Mouse (Mus musculus): Measurements from ENCODE around the gene Gfy.
"Not testable (repeated sequence)": the region's sequence is repeated elsewhere in the genome, so short reads cannot be mapped to it uniquely, and the experiment has no call there.

Gene Gfy

DNA sequence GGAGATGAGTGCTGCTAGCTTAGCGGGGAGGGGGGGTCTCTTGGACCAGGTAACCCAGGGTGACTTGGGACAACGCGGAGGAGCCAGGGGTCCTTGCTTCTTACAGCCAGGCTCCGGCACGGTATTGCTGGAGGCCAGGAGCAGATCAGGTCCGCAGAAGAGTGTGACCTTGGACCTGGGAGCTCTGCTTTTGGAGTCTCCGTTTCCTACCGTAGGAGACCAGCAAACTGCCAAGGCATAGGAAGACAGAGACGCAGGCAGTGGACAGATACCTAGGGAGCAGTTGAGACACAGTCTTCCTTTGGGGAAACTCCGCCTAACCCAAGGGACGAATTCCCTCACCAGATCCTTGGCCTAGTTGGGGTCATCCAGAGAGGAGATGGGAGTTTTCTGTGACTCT lies 13.7 kb downstream of the Gfy start:
- no peak for DNase-seq

GRCm38 (mm10) chr7:45164833-45165232 lies 14.5 kb downstream of the Gfy start:
- DNase-seq = no peak

DNA sequence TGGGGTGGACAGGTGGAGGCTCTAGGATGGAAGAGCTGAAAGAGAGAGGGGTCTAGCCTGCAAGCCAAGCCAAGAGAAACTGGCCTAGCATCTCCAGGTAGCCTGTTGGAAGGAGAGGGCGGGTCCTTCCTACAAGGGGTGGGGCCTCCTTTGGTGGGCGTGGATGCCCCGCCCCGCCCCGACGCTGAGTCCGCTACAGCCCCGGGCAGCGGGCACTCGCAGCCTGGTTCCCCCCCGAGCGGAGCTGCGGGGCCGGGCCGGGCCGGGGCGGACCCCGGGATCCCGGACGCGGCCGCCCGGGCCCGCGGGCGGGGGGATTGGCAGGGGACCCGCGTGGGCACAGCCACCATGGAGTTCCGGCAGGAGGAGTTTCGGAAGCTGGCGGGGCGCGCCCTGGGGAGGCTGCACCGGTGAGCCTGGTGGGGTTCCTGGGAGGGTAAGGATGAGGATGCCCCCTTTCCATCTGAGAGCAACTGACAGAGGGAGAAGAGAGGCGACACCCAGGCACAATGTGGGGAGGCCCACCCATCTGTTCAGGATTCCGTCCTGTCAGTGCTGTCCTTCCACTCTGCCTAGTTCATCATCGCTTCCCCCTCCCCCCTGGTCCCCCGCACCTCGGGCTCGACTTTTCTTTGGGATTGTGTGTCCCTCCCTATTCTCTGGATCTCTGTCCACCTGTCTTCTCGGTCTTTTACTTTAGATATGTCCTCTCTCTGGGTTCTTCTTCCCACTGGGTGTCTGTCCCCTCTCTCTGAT lies 15.5 kb downstream of the Gfy start, which contains the start of gene Slc17a7:
Slc17a7 (plus strand) TSS at position 215 of the 756 bp plus-strand sequence.
- peak; percentile 47 for DNase-seq

GRCm38 (mm10) chr7:45162996-45163615 lies 16.3 kb downstream of the Gfy start:
- DNase-seq = no peak

DNA sequence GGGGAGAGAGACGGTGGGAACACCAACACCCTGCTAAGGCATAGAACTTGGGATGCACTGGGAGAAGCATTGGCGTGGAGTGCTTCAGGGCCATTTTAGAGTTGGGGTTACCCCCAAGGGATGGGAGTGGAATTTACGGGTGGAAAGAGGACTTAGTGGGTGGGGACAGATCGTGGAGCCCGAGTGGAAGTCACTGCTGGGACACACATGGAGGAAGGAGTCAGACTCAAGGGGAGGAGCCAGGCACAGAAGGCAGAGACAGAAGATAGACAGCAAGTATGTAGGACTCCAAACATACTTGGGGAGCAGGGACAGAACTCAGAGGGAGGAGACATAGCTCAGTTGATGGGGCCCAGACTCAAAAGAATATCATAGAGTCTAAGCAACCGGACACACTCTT lies 16.8 kb downstream of the Gfy start:
- DNase-seq = no peak

GRCm38 (mm10) chr7:45161612-45162473 lies 17.5 kb downstream of the Gfy start:
- DNase-seq = peak; percentile 88

DNA sequence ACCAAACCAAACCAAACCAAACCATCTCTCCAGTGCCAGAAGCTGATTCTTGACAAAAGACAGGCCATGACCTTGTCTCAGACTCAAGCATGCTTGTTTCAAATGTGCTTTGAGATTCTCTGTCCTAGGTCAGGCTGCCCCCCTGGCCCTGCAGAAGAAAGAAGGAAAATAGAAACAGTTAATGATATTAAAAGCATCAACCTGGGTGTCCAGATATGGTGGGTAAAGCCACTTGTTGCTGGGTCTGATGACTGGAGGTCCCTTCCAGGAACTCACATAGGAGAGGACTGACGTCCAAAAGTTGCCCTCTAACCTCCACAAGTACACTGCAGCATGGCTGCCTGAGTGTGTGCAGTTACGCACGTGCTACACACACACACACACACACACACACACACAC lies 18.5 kb downstream of the Gfy start:
- no peak for DNase-seq

GRCm38 (mm10) chr7:45160316-45160800 lies 19.0 kb downstream of the Gfy start:
- DNase-seq = no peak

DNA sequence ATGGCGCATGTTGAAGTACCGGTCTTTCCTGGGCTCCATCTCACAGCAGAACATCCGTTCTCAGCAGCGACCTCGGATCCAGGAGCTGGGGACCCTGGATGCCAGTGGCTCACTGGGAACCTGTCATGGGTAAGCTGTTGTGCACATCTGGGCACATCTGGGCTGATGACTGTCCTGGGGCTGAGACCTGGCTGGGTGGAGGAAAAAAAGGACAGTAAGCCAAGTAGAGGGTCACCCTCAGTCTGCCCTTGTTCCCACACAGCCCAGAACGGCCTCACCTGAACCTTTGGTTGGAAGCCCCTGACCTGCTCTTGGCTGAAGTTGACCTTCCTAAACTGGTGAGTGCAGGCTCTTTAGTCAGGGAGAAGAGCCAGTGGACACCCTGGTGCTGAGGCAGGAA lies 20.4 kb downstream of the Gfy start:
- no peak for DNase-seq

GRCm38 (mm10) chr7:45157459-45157858 lies 21.9 kb downstream of the Gfy start:
- no peak for DNase-seq

- no peak for DNase-seq
These were observed 23.2 kb downstream of the Gfy start for GRCm38 (mm10) chr7:45156206-45156605.

DNA sequence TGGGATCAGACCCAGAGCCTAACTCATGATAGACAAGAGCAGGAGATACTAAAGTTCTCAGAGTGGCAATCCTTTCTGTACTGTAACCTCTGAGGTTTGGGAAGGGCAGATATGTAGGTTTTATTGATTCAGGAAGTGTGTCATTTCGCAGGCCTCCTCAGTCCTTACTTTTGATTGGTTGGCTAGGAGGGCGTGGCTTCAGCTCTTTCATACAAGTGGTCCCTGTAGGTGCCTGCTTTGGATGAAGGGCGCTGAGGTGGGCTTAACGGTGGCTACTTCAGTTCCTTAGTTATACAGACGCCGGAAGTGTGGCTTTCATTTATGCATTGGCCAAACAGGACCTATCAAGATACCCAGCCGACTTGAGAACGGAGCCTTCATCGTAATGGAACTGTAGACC lies 23.8 kb downstream of the Gfy start:
- no peak for DNase-seq

- peak; percentile 67 for DNase-seq
These were observed 24.3 kb downstream of the Gfy start for GRCm38 (mm10) chr7:45154993-45155514.

GRCm38 (mm10) chr7:45154096-45154992 lies 25.0 kb downstream of the Gfy start, which contains the start of the genes Pih1d1 and Aldh16a1:
Gene Pih1d1, plus strand, starts transcription at chr7:45154303.
Gene Aldh16a1, minus strand, starts transcription at chr7:45154584.
- peak; percentile 99 for DNase-seq

DNA sequence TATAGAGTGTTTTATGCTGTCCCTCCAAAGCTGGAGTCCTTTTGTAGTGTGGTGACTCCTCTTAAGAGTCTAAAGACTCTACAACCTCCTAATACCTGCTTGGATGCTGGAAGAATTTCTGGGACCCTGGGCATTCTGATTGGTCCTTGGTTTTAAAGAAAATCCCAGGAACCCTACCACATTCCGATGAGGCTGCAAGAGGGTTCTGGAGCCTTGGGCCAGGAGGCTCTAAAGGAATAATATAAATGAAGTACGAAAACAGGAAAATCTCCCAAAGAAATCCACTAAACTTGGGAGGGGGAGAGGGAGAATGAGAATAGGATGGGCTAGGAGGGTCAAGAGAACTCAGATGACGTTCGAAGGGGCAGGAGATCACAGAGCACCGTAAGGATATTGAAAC lies 25.8 kb downstream of the Gfy start:
- DNase-seq = no peak

DNA sequence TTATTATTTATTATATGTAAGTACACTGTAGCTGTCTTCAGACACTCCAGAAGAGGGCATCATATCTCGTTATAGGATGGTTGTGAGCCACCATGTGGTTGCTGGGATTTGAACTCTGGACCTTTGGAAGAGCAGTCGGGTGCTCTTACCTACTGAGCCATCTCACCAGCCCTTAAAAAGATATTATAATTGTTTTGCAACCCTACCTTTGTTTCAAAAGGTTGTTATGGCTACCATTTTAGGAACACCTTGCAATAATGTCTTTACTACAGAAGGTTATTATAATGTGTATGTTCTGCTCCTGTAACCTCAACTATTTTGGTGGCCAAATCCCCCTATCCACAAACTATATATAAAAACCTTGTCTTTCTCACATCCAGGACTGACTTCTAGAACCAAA lies 26.3 kb downstream of the Gfy start:
- DNase-seq = not testable (repeated sequence)

GRCm38 (mm10) chr7:45151303-45151702 lies 28.1 kb downstream of the Gfy start:
- DNase-seq = peak; percentile 77

DNA sequence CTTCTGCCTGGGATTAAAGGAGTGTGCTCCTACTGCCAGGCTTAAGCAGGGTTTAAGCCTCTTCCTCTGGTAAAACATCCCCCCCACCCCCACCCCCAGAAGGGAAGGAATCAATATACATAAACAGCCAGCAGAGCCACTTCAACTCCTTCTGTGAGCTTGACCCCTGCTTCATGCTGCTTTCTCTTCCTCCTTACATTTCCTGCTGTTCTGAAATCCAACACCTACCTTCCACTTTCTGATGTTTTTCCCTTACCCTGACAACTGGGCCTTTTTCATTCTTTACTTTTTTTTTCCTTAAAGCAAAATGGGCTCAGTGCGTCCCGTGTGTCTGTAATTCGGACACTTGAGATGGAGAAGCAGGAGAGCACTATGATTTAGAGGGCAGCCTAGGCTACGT lies 29.0 kb downstream of the Gfy start:
- no peak for DNase-seq

DNA sequence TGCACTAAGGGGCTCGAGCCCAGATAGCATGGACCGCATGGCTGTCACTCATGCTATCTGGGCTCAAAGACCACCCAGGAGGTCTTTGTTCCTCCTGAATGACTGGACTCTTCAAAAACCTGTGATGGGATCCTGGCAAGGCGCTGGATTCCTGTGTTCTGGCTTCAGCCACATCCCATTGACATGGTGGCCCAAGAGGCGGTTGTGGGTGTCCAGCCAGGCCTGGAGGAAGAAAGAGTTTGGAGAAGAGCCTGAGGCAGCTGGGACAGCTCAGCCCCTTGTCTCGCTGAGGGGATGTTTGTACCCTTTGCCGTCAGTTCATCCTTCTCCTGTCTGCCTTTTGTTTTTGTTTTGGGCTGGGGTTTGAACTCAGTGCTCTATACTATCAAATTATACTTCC lies 29.8 kb downstream of the Gfy start:
- peak; percentile 56 for DNase-seq

GRCm38 (mm10) chr7:45148534-45149098 lies 30.8 kb downstream of the Gfy start:
- peak; percentile 25 for DNase-seq

DNA sequence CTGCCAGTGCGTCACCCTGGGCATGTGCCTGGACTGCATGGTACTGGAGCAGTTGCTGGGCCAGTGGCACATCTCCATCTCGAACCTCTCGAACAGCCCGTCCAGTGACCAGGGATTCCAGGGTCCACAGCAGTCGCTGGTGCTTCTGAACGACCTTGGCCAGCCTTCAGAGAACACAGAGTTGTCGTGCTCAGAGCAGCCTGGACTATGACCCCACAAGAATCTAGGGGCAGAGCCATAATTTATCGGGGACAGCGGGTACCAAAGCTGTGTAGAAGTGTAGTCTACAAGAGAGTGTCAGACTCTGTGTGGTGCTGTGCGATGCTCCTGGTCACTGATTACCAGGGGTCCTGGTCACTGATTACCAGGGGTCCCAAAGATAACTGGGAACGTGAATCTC lies 31.5 kb downstream of the Gfy start:
- no peak for DNase-seq

DNA sequence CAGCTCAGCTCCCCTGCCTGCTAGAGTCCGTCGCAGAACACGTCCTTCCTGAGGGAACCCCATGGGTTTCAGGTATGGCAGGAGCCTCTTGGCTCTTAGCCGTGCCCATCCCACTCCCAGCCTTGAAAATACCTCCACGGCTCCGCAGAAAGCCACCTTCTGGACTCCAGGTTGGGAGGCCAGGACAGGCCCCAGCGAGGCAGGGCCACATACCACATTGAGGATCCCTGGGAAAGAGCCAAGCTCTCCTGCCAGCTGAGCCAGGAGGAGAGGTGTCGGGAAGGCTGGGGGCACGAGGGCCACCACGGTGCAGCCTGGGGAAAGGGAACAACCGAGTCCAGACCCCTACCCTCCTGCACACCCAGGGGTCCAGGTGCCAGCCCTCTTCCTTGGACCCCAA lies 32.1 kb downstream of the Gfy start:
- no peak for DNase-seq

Data from lung, postnatal 36 days (tissue).